Mouse (Mus musculus) cerebellum, postnatal 36 days (tissue): ENCODE measurements around the gene Zfp513.

Experiments used
- DNase-seq, 2 experiments: peaks; one replicate each; pipeline ENCODE4 v3.0.0; 2021 to 2022; ENCODE audit warnings: mixed read lengths in 2 of 2

Gene Zfp513

DNA sequence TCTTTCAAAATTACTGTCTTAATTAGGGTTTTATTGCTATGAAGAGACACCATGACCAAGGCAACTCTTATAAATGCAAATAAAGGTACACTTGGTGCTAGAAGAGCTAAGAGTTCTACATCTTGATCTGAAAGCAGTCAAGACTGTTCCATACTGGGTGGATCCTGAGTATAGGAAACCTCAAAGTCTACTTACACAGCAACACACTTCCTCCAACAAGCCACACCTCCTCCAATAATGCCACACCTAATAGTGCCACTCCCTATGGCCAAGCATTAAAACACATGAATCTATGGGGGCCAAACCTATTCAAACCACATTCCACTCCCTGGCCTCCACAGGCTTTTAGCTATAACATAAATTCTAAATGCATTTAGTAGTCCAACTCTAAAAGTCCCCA is 39.6 kb downstream of the Zfp513 start:
- DNase-seq = no peak

DNA sequence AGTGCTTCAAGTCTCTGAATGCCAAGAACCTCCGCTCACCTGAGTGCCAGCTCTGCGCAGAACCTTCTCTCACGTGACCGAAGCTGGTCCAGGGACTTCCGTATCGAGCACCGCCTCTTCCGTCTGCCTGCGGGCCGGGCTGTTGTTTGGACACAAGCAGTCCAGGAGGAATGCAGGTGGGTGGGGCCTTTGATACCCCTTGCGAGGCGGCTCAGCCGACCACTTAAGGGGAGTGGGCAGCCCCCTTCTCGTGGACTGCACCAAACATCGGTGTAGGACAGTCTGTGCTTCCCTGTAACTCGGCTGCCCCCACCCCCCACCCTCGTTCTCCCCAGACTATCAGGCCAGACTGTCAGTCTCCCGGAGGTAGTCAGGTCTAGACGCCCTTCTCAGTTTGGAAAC is 48.0 kb downstream of the Zfp513 start, which contains the start of gene Mpv17:
Gene Mpv17, minus strand, starts transcription at position 100 of the 402 bp plus-strand sequence.
- peak; percentile 83 to 84 for DNase-seq

DNA sequence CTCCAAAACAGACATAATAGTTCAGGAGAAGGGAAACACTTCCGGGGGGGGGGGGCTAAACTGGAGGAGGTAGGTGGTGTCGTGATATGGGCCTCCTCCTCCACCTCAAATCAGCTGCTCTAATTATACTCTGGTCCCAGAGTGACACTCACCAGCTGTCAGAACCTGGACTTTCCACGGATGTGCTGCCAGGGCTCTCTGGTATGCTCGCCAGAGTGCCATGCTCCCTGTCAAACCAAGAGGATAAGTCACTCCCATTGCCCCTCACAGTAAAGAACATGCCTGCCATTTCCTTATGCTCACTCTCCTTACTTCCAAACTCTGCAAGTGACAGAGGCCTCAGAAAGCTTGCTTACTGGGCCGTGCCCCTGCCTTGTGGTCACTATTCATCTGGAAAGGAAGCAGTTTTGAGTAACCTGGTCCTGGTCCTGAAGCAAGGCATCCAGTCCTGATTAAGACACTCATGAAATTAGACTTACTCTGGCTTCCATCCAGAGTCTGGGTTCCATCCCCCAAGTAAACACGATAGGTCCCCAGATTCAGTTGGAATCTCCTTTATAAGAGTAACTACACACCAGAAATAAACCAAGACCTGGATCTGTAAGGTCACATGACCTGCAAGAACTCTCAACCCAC is 48.5 kb downstream of the Zfp513 start:
- DNase-seq = no peak

DNA sequence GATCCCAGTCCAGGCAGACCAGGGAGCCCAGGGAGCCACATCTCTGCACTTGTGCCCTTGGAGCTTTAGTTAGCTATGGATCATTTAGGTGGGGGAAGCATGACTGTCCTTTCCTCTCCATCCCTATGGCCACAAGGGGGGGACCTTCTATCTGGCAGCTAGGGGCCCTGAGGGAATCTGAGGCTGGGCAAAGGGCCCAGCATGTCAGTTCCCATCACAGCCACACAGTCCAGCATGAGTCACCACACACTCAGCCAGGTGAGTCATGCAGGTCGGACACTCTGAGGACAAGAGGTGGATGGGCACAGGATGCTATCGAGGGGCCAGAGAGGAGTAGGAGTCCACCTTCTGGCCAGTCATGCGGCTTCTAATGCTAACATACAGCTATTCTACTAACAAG is 50.4 kb downstream of the Zfp513 start:
- DNase-seq = peak; percentile 64

DNA sequence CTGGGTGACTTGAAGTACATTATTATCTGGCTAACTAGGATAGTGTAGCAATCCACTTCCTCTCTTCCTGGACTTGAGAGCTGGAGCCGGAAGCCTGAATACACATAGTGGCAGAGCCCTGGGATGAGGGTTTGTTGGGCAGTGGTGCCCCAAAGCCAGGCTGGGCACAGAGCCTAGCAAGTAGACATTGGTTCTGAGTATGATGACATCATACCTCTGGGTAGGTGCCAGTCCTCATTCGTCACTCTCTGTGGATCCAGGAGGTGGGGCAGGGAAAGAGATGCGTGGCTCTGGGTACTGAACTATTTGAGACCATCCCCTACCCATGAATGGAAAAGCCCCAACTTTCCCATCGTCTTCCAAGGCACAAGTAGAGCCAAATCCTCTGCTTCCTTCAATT is 52.3 kb downstream of the Zfp513 start:
- no peak for DNase-seq
